Mouse (Mus musculus): ENCODE data around the gene Pcgf6. TPM values are rescaled to one million over a fixed set of nuclear protein-coding genes. Genes with fewer than 3 reads are reported as not detected.
A peak's percentile ranks its signal among the peaks of the same experiment; 100 is the strongest.

Gene Pcgf6
- polyA plus RNA-seq, 1 experiment from 2014 or later = 26.8 TPM

GRCm38 (mm10) chr19:47049061-47049460, 1.6 kb downstream of the Pcgf6 start:
- Histone ChIP-seq H3K4me3 (peak overlapping the region; percentile 86), H3K4me2 (peak overlapping the region; percentile 74), H3K4me1 (peaks cover 20% of the 10 kb centered on the region), H3K27ac (no peak overlapping the region), H3K27me3 (no peaks in the 10 kb centered on the region), H3K36me3 (ENCODE audit: poor library complexity, severe bottlenecking) (peaks cover 27% of the 10 kb centered on the region), H3K9ac (peak overlapping the region; percentile 91), H3K9me3 (replicated peaks) (no peaks in the 10 kb centered on the region)
- 59% methylated on average over 4 of the region's 4 CpGs for WGBS
- no peak for ATAC-seq

- peaks cover 20% of the 10 kb centered on the region for H3K4me1 ChIP-seq
- no peak overlapping the region for H3K4me3 ChIP-seq
- 90% methylated on average over 13 of the region's 13 CpGs for WGBS
- H3K4me2 ChIP-seq = no peak overlapping the region
- H3K9ac ChIP-seq = no peak overlapping the region
- H3K27ac ChIP-seq = no peak overlapping the region
- peaks cover 32% of the 10 kb centered on the region for H3K36me3 ChIP-seq (ENCODE audit: poor library complexity, severe bottlenecking)
- no peaks in the 10 kb centered on the region for H3K9me3 ChIP-seq (replicated peaks)
- ATAC-seq = no peak
- H3K27me3 ChIP-seq = no peaks in the 10 kb centered on the region
Observed at GRCm38 (mm10) chr19:47047236-47047833, 3.4 kb downstream of the Pcgf6 start.

GRCm38 (mm10) chr19:47046343-47046742, 4.4 kb downstream of the Pcgf6 start:
- peaks cover 35% of the 10 kb centered on the region for H3K36me3 ChIP-seq (ENCODE audit: poor library complexity, severe bottlenecking)
- H3K27me3 ChIP-seq = no peaks in the 10 kb centered on the region
- no peak overlapping the region for H3K27ac ChIP-seq
- H3K4me1 ChIP-seq = peaks cover 20% of the 10 kb centered on the region
- H3K4me3 ChIP-seq = no peak overlapping the region
- H3K9ac ChIP-seq = no peak overlapping the region
- H3K9me3 ChIP-seq (replicated peaks) = no peaks in the 10 kb centered on the region
- 96% methylated on average over 1 of the region's 1 CpGs for WGBS
- no peak overlapping the region for H3K4me2 ChIP-seq
- no peak for ATAC-seq

GRCm38 (mm10) chr19:47043608-47044007, 7.1 kb downstream of the Pcgf6 start:
- no peaks in the 10 kb centered on the region for H3K27me3 ChIP-seq
- no peak overlapping the region for H3K4me3 ChIP-seq
- H3K27ac ChIP-seq = no peak overlapping the region
- H3K4me1 ChIP-seq = peaks cover 3% of the 10 kb centered on the region; the same call in 1 of the 2 replicates
- no peaks in the 10 kb centered on the region for H3K9me3 ChIP-seq (replicated peaks)
- H3K9ac ChIP-seq = no peak overlapping the region
- H3K4me2 ChIP-seq = no peak overlapping the region
- H3K36me3 ChIP-seq (ENCODE audit: poor library complexity, severe bottlenecking) = peaks cover 60% of the 10 kb centered on the region
- 91% methylated on average over 3 of the region's 3 CpGs for WGBS
- no peak for ATAC-seq

GRCm38 (mm10) chr19:47040720-47041473, 9.8 kb downstream of the Pcgf6 start:
- no peak overlapping the region for H3K4me2 ChIP-seq
- H3K27me3 ChIP-seq = no peaks in the 10 kb centered on the region
- 93% methylated on average over 3 of the region's 3 CpGs for WGBS
- H3K27ac ChIP-seq = no peak overlapping the region
- no peak for ATAC-seq
- no peaks in the 10 kb centered on the region for H3K9me3 ChIP-seq (replicated peaks)
- no peaks in the 10 kb centered on the region for H3K4me1 ChIP-seq
- H3K36me3 ChIP-seq (ENCODE audit: poor library complexity, severe bottlenecking) = peaks cover 59% of the 10 kb centered on the region
- no peak overlapping the region for H3K4me3 ChIP-seq
- no peak overlapping the region for H3K9ac ChIP-seq

GRCm38 (mm10) chr19:47036596-47036995, 14.1 kb downstream of the Pcgf6 start:
- WGBS = 97% methylated on average over 3 of the region's 3 CpGs

GRCm38 (mm10) chr19:47034916-47035315, 15.8 kb downstream of the Pcgf6 start:
- Histone ChIP-seq H3K4me3 (no peak overlapping the region), H3K4me1 (no peaks in the 10 kb centered on the region), H3K4me2 (no peak overlapping the region), H3K9me3 (replicated peaks) (no peaks in the 10 kb centered on the region), H3K9ac (no peak overlapping the region), H3K27me3 (no peaks in the 10 kb centered on the region), H3K27ac (no peak overlapping the region), H3K36me3 (ENCODE audit: poor library complexity, severe bottlenecking) (peaks cover 57% of the 10 kb centered on the region)
- no peak for ATAC-seq
- 94% methylated on average over 4 of the region's 4 CpGs for WGBS

More at GRCm38 (mm10) chr19:47036596-47036995, 14.1 kb downstream of the Pcgf6 start:
- peaks cover 72% of the 10 kb centered on the region for H3K36me3 ChIP-seq (ENCODE audit: poor library complexity, severe bottlenecking)
- no peak overlapping the region for H3K4me3 ChIP-seq
- H3K27me3 ChIP-seq = no peaks in the 10 kb centered on the region
- no peak overlapping the region for H3K27ac ChIP-seq
- no peaks in the 10 kb centered on the region for H3K9me3 ChIP-seq (replicated peaks)
- H3K4me1 ChIP-seq = no peaks in the 10 kb centered on the region
- no peak overlapping the region for H3K9ac ChIP-seq
- H3K4me2 ChIP-seq = no peak overlapping the region
- ATAC-seq = no peak

- Histone ChIP-seq H3K4me3 (no peak overlapping the region), H3K9me3 (replicated peaks) (no peaks in the 10 kb centered on the region), H3K9ac (no peak overlapping the region), H3K4me2 (no peak overlapping the region), H3K27me3 (no peaks in the 10 kb centered on the region), H3K4me1 (no peaks in the 10 kb centered on the region), H3K36me3 (ENCODE audit: poor library complexity, severe bottlenecking) (peaks cover 27% of the 10 kb centered on the region), H3K27ac (no peak overlapping the region)
- no peak for ATAC-seq
- WGBS = 83% methylated on average over 6 of the region's 6 CpGs
Observed at GRCm38 (mm10) chr19:47031770-47032169, 18.9 kb downstream of the Pcgf6 start.

- peak overlapping the region; percentile 25 for H3K27ac ChIP-seq
- no peak overlapping the region for H3K4me2 ChIP-seq
- no peak overlapping the region for H3K9ac ChIP-seq
- H3K36me3 ChIP-seq (ENCODE audit: poor library complexity, severe bottlenecking) = peaks cover 37% of the 10 kb centered on the region
- H3K27me3 ChIP-seq = no peaks in the 10 kb centered on the region
- 61% methylated on average over 9 of the region's 9 CpGs for WGBS
- no peaks in the 10 kb centered on the region for H3K9me3 ChIP-seq (replicated peaks)
- no peaks in the 10 kb centered on the region for H3K4me1 ChIP-seq
- no peak overlapping the region for H3K4me3 ChIP-seq
- ATAC-seq = no peak
Observed at GRCm38 (mm10) chr19:47029796-47030195, 20.9 kb downstream of the Pcgf6 start.

GRCm38 (mm10) chr19:47026513-47026912, 24.2 kb downstream of the Pcgf6 start:
- Histone ChIP-seq H3K9ac (no peak overlapping the region), H3K27ac (no peak overlapping the region), H3K9me3 (replicated peaks) (no peaks in the 10 kb centered on the region), H3K4me2 (no peak overlapping the region), H3K4me3 (no peak overlapping the region), H3K36me3 (ENCODE audit: poor library complexity, severe bottlenecking) (peaks cover 48% of the 10 kb centered on the region), H3K4me1 (no peaks in the 10 kb centered on the region), H3K27me3 (no peaks in the 10 kb centered on the region)
- 87% methylated on average over 4 of the region's 4 CpGs for WGBS
- no peak for ATAC-seq

- 89% methylated on average over 10 of the region's 10 CpGs for WGBS
- no peak overlapping the region for H3K4me2 ChIP-seq
- H3K4me3 ChIP-seq = no peak overlapping the region
- no peak overlapping the region for H3K27ac ChIP-seq
- no peaks in the 10 kb centered on the region for H3K27me3 ChIP-seq
- no peak overlapping the region for H3K9ac ChIP-seq
- ATAC-seq = no peak
- peaks cover 1% of the 10 kb centered on the region for H3K4me1 ChIP-seq
- no peaks in the 10 kb centered on the region for H3K9me3 ChIP-seq (replicated peaks)
- H3K36me3 ChIP-seq (ENCODE audit: poor library complexity, severe bottlenecking) = peaks cover 48% of the 10 kb centered on the region
Observed at GRCm38 (mm10) chr19:47024954-47025353, 25.8 kb downstream of the Pcgf6 start.

- H3K9ac ChIP-seq = no peak overlapping the region
- peaks cover 48% of the 10 kb centered on the region for H3K36me3 ChIP-seq (ENCODE audit: poor library complexity, severe bottlenecking)
- 91% methylated on average over 13 of the region's 13 CpGs for WGBS
- no peaks in the 10 kb centered on the region for H3K27me3 ChIP-seq
- H3K4me2 ChIP-seq = no peak overlapping the region
- H3K4me1 ChIP-seq = peaks cover 13% of the 10 kb centered on the region
- no peaks in the 10 kb centered on the region for H3K9me3 ChIP-seq (replicated peaks)
- H3K27ac ChIP-seq = no peak overlapping the region
- no peak for ATAC-seq
- no peak overlapping the region for H3K4me3 ChIP-seq
Observed at GRCm38 (mm10) chr19:47023546-47023945, 27.2 kb downstream of the Pcgf6 start.

All from forebrain, embryonic 13.5 days (tissue).